Mouse (Mus musculus) hindbrain, embryonic 13.5 days (tissue): ENCODE measurements at regions not wholly inside any gene's neighbourhood (a gene's known extent, or its start where the extent isn't known, plus 50 kb on each side); places are given as distances from the start of the nearest gene placed in this dataset.

Experiments used
- ATAC-seq: fragments of 200-750 bp; cut with Nextera tagmentation; 2 replicates; pipeline ENCODE4 v1.8.0; 2017; ENCODE audit warnings: moderate TSS enrichment; ENCODE audit not compliant: low FRiP score
- H3K27ac ChIP-seq: fragments of 300-500 bp; sonication (generic); 2 replicates; pipeline ENCODE4 v1.5.1; 2015; ENCODE audit warnings: inconsistent platforms, mild to moderate bottlenecking, moderate library complexity
- H3K27me3 ChIP-seq: fragments of 300-500 bp; sonication (generic); 2 replicates; pipeline ENCODE4 v1.6.1; 2015; ENCODE audit warnings: mild to moderate bottlenecking, inconsistent platforms
- H3K36me3 ChIP-seq: fragments of 300-500 bp; sonication (generic); 2 replicates; pipeline ENCODE4 v1.6.1; 2015; ENCODE audit warnings: mild to moderate bottlenecking, inconsistent platforms
- H3K4me1 ChIP-seq: fragments of 300-500 bp; sonication (generic); replicated peaks from 2 replicates; pipeline ENCODE4 v1.6.1; 2015; ENCODE audit warnings: inconsistent platforms
- H3K4me2 ChIP-seq: fragments of 300-500 bp; sonication (generic); 2 replicates; pipeline ENCODE4 v1.6.1; 2015; ENCODE audit warnings: inconsistent platforms, mild to moderate bottlenecking, moderate library complexity
- H3K4me3 ChIP-seq: fragments of 300-500 bp; sonication (generic); 2 replicates; pipeline ENCODE4 v1.5.1; 2015; ENCODE audit warnings: mild to moderate bottlenecking, inconsistent platforms
- H3K9ac ChIP-seq: fragments of 300-500 bp; sonication (generic); 2 replicates; pipeline ENCODE4 v1.6.1; 2015; ENCODE audit warnings: mild to moderate bottlenecking, inconsistent platforms
- H3K9me3 ChIP-seq: fragments of 300-500 bp; sonication (generic); 2 replicates; pipeline ENCODE4 v1.6.1; 2016; ENCODE audit warnings: inconsistent platforms
- WGBS: fragments of 180-500 bp; shearing (Covaris S2); methylation state at CpG from one replicate; pipeline ENCODE4 v1.1.7; 2015; 5-methylcytosine and 5-hydroxymethylcytosine counted together

DNA sequence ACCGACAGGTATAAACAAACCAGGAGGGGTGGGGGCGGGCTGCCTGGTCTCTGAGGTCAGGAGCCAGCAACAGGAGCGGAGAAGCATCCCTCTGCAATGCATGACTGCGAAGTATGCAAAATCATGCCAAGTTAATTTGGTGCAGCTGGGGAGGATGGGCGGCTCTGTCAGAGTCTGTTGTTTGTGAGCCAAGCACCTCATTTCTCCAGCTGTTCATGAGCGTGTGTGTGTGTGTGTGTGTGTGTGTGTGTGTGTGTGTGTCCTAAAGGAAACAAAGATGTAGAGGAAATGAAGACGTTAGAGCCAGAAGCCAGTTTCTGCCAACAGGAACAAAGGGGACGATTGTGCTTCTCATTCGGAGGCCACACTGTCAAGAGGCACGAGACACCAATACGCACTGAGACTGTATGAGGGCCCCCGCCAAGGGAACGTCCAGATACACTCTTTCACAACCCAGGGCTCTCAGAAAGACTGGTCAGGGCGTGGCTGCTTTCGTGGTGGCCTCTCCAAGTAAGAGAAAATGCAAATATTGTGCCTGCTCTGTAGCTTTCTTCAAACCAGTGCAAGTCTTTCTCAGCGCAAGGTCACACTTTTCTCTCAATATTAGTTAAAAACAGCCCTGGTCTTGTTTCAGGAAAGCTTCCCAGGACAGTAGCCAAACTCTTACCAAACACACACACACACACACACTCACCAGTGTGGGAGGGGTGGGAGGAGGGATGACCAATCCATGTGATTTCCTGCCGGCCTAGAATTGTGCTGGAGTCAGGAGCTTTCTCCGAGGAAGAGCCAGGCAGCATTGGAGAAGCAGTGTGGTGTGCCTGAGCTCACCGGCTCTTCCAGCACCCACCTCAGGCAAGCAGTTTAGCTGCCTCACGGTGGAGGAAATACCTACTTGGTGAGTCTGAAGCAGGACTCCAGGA lies 80.8 kb downstream of the Vcpkmt start:
- no peaks in the 10 kb centered on the region for H3K9me3 ChIP-seq
- H3K4me1 ChIP-seq, result peaks cover 27% of the 10 kb centered on the region
- H3K4me2 ChIP-seq, result peak overlapping the region; percentile 37
- H3K27me3 ChIP-seq, result no peaks in the 10 kb centered on the region
- peak; percentile 87 for ATAC-seq
- whole genome bisulfite sequencing, result 16% methylated on average over 20 of the region's 20 CpGs
- peak overlapping the region; percentile 51; the same call in 1 of the 2 replicates for H3K9ac ChIP-seq
- no peaks in the 10 kb centered on the region for H3K36me3 ChIP-seq
- H3K27ac ChIP-seq, result peak overlapping the region; percentile 87
- no peak overlapping the region for H3K4me3 ChIP-seq

DNA sequence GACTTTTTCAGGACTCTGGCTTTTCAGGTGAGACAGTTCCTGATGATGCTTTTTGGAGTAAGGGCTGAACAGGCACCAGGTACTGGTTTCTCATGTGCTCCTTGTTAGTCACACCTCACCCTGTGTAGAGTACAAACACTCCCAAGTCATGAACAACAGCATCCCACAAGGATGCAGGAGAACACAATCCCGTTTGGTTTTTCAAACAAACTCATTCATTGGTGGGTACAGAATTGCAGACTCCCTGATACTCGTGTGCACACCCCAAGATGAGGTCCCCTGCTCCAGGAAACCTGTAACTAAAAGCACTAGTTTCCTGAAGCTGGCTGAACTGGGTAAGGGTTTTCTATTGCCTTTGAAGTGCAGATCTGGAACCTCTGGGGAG lies 81.5 kb downstream of the Vcpkmt start:
- Histone ChIP-seq H3K9me3 (no peaks in the 10 kb centered on the region), H3K36me3 (no peaks in the 10 kb centered on the region), H3K9ac (no peak overlapping the region), H3K4me2 (peak overlapping the region; percentile 37; the same call in 1 of the 2 replicates), H3K27me3 (no peaks in the 10 kb centered on the region), H3K4me3 (no peak overlapping the region), H3K4me1 (peaks cover 27% of the 10 kb centered on the region), H3K27ac (peak overlapping the region; percentile 87; the same call in 1 of the 2 replicates)
- WGBS, result 30% methylated on average over 2 of the region's 2 CpGs
- ATAC-seq, result peak; percentile 8; the same call in 1 of the 2 replicates

DNA sequence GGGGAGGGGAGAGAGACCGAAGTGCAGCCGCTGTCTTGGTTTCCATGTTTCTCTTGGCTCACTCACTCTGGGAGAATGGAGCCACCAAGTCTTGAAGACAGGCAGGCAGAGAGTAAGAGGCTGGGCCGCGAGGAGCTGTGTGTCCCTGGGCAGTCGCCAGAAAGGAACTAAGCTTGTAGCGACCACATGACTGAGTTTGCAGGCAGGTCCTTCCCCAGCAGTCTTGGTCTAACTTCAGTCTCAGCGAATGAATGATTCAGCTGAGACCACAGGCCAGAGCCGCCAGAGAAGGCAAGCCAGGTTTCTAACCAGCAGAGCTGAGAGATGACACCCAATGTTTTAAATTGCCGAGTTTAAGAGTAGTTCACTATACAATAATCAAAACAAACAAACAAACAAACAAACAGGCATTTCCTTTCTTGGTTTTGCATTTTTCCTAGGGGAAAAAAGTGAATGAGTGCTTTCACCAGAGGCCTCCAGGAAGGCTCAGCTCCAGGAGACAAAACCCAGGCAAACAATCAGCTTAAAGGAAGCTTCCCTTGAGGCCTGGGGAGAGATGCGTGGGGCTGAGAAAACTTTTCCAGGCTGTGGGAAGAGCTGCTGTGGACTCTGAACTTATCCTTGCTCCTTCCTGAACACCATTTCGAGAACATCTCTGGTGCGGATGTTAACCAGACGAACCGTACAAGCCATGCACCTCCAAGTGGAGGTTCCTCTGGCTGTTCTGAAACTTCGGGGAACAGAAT lies 82.1 kb downstream of the Vcpkmt start:
- H3K36me3 ChIP-seq, result no peaks in the 10 kb centered on the region
- H3K9ac ChIP-seq, result no peak overlapping the region
- ATAC-seq, result no peak
- H3K4me2 ChIP-seq, result no peak overlapping the region
- H3K9me3 ChIP-seq, result no peaks in the 10 kb centered on the region
- no peaks in the 10 kb centered on the region for H3K27me3 ChIP-seq
- no peak overlapping the region for H3K4me3 ChIP-seq
- H3K27ac ChIP-seq, result no peak overlapping the region; the same call in 1 of the 2 replicates
- peaks cover 27% of the 10 kb centered on the region for H3K4me1 ChIP-seq
- WGBS, result 66% methylated on average over 15 of the region's 15 CpGs

DNA sequence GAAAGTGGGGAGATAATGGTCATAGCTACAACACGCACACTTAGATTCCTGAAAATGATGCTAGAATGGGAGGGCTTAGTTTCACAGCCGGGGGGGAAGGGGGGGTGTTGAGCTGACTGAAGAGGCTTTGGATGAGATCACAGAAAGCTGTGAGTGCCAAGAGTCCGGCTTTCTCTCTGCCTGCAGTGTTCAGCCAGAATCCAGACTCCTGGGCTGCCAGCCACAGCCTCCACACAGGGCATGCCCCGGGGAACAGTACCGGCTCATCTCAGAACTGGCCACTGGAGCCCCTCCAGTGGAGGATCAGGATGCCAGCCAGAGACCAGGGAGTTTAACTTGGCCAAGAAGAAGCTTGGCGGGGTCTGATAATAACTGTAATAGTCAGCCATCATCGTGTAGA lies 85.7 kb downstream of the Vcpkmt start:
- 78% methylated on average over 7 of the region's 7 CpGs for WGBS
- H3K4me2 ChIP-seq, result no peak overlapping the region
- no peaks in the 10 kb centered on the region for H3K36me3 ChIP-seq
- 0 out of 2 replicates have a peak overlapping the region, but pooled peaks have one; percentile 23 for H3K27ac ChIP-seq
- no peak overlapping the region for H3K4me3 ChIP-seq
- H3K9me3 ChIP-seq, result no peaks in the 10 kb centered on the region
- no peaks in the 10 kb centered on the region for H3K27me3 ChIP-seq
- no peak overlapping the region for H3K9ac ChIP-seq
- H3K4me1 ChIP-seq, result peaks cover 18% of the 10 kb centered on the region
- 0 out of 2 replicates have a peak, but pooled peaks have one; percentile 27 for ATAC-seq

DNA sequence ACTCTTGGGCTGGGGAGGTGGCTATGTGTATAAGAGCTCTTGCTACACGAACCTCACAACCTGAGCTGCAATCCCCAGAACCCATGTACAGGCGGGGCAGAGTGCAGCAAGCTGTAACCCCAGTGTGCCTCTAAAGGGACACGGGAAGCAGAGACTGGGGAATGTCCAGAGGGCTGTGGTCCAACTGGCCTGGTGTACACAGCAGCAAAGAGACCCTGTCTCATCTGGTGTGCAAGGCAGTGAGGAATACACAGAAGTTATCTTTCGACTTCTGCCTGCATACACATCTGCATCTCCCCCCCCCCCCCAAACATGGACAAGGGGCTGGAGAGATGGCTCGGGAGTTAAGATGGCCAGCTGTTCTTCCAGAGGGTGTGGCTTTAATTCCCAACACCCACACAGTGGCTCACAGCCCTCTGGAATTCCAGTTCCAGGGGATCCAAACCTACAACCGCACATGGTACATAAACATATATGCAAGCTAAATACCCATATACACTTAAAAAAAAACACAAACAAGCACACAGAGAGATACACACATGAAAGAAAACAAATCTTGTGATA lies 86.4 kb downstream of the Vcpkmt start:
- H3K27me3 ChIP-seq, result no peaks in the 10 kb centered on the region
- H3K4me2 ChIP-seq, result no peak overlapping the region
- H3K4me1 ChIP-seq, result peaks cover 11% of the 10 kb centered on the region
- ATAC-seq, result no peak
- no peak overlapping the region for H3K4me3 ChIP-seq
- H3K36me3 ChIP-seq, result no peaks in the 10 kb centered on the region
- H3K9me3 ChIP-seq, result no peaks in the 10 kb centered on the region
- no peak overlapping the region for H3K27ac ChIP-seq
- H3K9ac ChIP-seq, result no peak overlapping the region
- 78% methylated on average over 6 of the region's 6 CpGs for whole genome bisulfite sequencing

DNA sequence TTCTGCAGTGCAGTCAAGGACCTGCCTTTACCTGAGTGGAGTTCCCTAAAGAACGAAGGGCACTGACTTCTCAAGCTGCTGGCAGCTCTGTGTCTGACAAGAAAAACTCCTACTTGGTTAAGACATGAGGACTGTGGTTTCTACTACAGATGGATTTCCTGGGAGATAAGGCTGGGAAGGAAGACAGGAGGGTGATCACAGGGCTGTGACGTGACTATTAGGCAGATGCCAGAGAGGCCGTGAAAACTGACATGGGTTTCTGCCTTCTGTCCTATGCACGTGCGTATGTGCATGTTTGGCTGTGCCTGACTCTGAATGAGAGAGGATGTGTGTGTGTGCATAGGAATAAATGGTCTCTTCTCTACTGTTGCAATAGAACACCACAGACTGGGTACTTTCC lies 87.1 kb downstream of the Vcpkmt start:
- no peaks in the 10 kb centered on the region for H3K9me3 ChIP-seq
- H3K4me3 ChIP-seq, result no peak overlapping the region
- no peak overlapping the region for H3K27ac ChIP-seq
- 0 out of 2 replicates have a peak, but pooled peaks cover 6% of the 10 kb centered on the region for H3K4me1 ChIP-seq
- no peak for ATAC-seq
- no peaks in the 10 kb centered on the region for H3K36me3 ChIP-seq
- no peak overlapping the region for H3K4me2 ChIP-seq
- no peak overlapping the region for H3K9ac ChIP-seq
- WGBS, result 79% methylated on average over 5 of the region's 5 CpGs
- H3K27me3 ChIP-seq, result no peaks in the 10 kb centered on the region

DNA sequence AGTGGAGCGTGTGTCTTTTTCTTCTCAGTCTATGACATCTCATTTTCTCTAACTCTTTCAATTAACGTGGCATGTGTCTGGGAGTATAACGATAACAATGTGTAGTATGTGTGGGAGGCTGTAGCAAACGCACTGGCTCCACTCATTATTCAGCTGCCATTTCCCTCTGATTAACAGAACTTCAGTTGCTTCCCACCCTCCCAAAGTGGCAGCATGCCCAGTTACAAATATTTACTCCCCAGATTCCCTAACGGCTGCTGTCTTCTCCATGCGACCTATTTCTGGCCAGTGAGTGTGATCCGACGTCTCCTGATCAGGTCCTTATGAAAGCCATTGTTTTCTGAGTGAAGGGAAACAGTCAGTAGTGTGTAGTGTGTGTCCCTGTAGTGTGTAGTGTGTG lies 88.2 kb downstream of the Vcpkmt start:
- no peak for ATAC-seq
- WGBS, result 75% methylated on average over 8 of the region's 8 CpGs
- Histone ChIP-seq H3K4me3 (no peak overlapping the region), H3K9me3 (no peaks in the 10 kb centered on the region), H3K4me1 (0 out of 2 replicates have a peak, but pooled peaks cover 6% of the 10 kb centered on the region), H3K36me3 (no peaks in the 10 kb centered on the region), H3K27me3 (0 out of 2 replicates have a peak, but pooled peaks cover 2% of the 10 kb centered on the region), H3K4me2 (no peak overlapping the region), H3K9ac (no peak overlapping the region), H3K27ac (no peak overlapping the region)

DNA sequence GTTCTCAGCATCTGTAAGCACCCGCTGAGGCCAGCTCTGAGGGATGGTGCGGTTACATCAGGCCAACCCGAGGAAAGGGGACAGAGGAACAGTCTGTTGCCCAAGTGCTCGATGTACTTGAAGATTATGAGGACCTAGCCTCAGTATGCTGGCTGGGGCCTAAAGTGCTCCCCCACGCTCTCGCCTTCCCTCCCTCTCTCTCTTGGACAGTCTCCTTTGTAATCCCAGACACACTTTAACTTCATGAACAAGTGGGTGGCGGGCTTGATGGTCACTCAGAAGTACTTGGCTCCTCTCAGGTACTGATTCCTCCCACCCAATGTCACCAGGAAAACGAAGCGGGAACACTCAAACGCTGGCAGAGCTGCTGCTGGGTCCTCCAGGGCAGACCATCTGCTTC lies 93.1 kb downstream of the Vcpkmt start:
- Histone ChIP-seq H3K9ac (no peak overlapping the region), H3K27ac (no peak overlapping the region), H3K4me1 (peaks cover 9% of the 10 kb centered on the region), H3K4me2 (no peak overlapping the region), H3K4me3 (no peak overlapping the region), H3K9me3 (no peaks in the 10 kb centered on the region), H3K27me3 (0 out of 2 replicates have a peak, but pooled peaks cover 2% of the 10 kb centered on the region), H3K36me3 (no peaks in the 10 kb centered on the region)
- ATAC-seq, result no peak
- 86% methylated on average over 10 of the region's 10 CpGs for WGBS

DNA sequence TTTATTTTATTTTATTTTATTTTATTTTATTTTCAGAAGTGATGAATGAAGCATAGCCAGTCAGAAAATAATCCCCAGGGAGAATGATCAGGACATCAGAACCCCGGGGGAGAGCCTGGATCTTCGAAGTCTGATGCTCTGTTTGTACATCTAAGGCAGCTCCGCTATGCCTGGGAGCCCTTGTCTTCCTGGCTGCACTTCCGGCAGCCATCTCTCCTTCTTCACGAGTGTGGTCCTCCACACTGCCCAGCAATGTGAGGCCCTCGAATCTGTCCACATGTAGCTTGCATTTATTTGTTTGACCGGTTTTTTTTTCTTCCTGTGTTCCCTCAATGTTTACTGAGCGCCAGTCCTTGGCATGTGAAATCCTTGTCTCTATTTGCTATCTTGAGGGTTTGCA lies 95.9 kb downstream of the Vcpkmt start:
- Histone ChIP-seq H3K4me1 (peaks cover 9% of the 10 kb centered on the region), H3K36me3 (no peaks in the 10 kb centered on the region), H3K9me3 (no peaks in the 10 kb centered on the region), H3K9ac (no peak overlapping the region), H3K4me3 (no peak overlapping the region), H3K4me2 (no peak overlapping the region), H3K27ac (no peak overlapping the region), H3K27me3 (0 out of 2 replicates have a peak, but pooled peaks cover 2% of the 10 kb centered on the region)
- ATAC-seq, result no peak
- WGBS, result 73% methylated on average over 8 of the region's 8 CpGs

DNA sequence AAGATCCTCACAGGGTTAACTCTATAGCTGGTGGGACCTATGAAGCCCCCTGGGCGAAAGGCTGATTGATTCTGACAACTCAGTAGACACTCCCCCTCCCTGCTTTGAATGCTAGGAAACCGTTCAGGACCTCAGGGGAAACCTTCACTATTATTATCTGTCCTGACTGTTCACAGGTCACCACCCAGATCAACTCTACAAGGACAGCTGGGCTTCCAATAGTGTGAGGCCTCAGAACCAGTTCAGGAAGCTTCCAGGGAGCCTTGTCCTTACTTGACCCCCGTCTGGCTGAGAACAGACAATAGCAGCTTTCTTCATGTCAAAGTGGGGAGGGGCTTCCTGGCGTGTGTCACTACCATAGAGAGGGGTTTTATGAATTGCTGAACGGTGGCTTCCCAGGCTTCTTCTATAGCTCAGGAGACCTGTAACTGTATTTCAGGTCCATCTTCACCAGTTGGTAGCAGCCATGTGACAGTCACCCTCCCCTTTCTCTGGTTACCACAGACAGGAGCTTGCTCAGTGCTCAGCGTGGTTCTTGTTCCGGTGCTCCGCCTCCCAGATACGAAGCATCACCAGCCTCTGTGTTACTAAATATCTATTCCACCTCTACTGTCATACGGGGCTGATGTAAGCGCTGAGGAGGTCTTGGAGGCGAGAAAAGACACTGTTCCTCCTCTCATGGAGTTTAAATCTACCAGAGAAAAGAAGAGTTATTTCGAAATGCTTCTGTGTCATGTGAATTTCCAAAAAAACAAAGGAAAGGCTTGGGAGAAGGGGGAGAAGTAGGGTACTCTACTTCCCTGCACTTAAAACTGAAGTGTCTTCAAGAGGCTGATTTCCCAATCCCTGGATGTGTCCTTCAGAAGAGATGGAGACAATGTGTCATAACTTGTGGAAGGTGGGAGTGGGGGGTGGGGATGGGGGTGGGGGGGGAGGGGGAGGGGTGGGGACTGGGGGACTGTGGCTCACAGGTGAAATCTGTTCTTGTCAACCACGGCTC lies 96.9 kb downstream of the Vcpkmt start:
- WGBS, result 24% methylated on average over 14 of the region's 14 CpGs
- no peak overlapping the region for H3K27ac ChIP-seq
- peak overlapping the region; percentile 11; the same call in 1 of the 2 replicates for H3K4me3 ChIP-seq
- H3K4me2 ChIP-seq, result peak overlapping the region; percentile 40
- H3K36me3 ChIP-seq, result no peaks in the 10 kb centered on the region
- H3K9me3 ChIP-seq, result no peaks in the 10 kb centered on the region
- H3K27me3 ChIP-seq, result 0 out of 2 replicates have a peak, but pooled peaks cover 2% of the 10 kb centered on the region
- ATAC-seq, result peak; percentile 77
- peaks cover 9% of the 10 kb centered on the region for H3K4me1 ChIP-seq
- peak overlapping the region; percentile 29; the same call in 1 of the 2 replicates for H3K9ac ChIP-seq

DNA sequence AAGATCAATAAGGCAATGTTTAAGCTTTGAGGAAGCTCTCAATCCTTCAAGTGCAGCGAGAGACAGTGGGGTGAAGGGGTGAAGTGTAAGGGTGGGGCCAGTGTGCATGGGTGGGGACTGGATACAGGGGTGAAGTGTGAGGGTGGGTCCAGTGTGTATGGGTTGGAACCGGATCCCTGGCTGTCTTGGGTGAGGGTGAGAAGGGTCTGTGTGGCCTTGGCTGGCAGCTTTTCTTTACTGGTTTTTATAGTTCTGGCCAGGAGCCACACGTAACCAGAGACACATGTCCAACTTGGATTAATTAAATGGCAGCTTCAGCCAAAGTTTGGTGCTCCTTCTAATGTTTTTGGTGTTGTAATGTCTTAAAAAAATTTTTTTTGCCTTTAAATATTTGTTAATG lies 101.4 kb downstream of the Vcpkmt start:
- Histone ChIP-seq H3K4me1 (peaks cover 17% of the 10 kb centered on the region), H3K9me3 (no peaks in the 10 kb centered on the region), H3K9ac (no peak overlapping the region), H3K36me3 (no peaks in the 10 kb centered on the region), H3K27ac (no peak overlapping the region), H3K4me3 (no peak overlapping the region), H3K4me2 (no peak overlapping the region), H3K27me3 (no peaks in the 10 kb centered on the region)
- 87% methylated on average over 3 of the region's 3 CpGs for WGBS
- ATAC-seq, result no peak
